Mouse (Mus musculus) limb, embryonic 12.5 days (tissue): ENCODE measurements around the gene Gm21822. TPM values are rescaled to one million over a fixed set of nuclear protein-coding genes. Genes with fewer than 3 reads are reported as not detected.
"Not testable (repeated sequence)": the region's sequence is repeated elsewhere in the genome, so short reads cannot be mapped to it uniquely, and the experiment has no call there.

Experiments
- ATAC-seq: fragments of 200-750 bp; cut with Nextera tagmentation; 2 replicates; pipeline ENCODE4 v1.8.0; 2017; ENCODE audit warnings: low read depth, moderate TSS enrichment; ENCODE audit not compliant: insufficient number of reproducible peaks, insufficient read depth, low FRiP score, low TSS enrichment
- H3K27ac ChIP-seq: fragments of 300-500 bp; sonication (generic); 2 replicates; pipeline ENCODE4 v1.5.1; 2016; ENCODE audit warnings: mild to moderate bottlenecking, moderate library complexity
- H3K27me3 ChIP-seq: fragments of 300-500 bp; sonication (generic); 2 replicates; pipeline ENCODE4 v1.6.1; 2016; ENCODE audit warnings: mild to moderate bottlenecking, moderate library complexity
- H3K36me3 ChIP-seq: fragments of 300-500 bp; sonication (generic); 2 replicates; pipeline ENCODE4 v1.6.1; 2016; ENCODE audit warnings: mild to moderate bottlenecking, moderate library complexity
- H3K4me1 ChIP-seq: fragments of 300-500 bp; sonication (generic); replicated peaks from 2 replicates; pipeline ENCODE4 v1.6.1; 2016
- H3K4me2 ChIP-seq: fragments of 300-500 bp; sonication (generic); 2 replicates; pipeline ENCODE4 v1.6.1; 2016; ENCODE audit warnings: mild to moderate bottlenecking, moderate library complexity
- H3K4me3 ChIP-seq: fragments of 300-500 bp; sonication (generic); replicated peaks from 2 replicates; pipeline ENCODE4 v1.5.1; 2016; ENCODE audit warnings: mild to moderate bottlenecking
- H3K9ac ChIP-seq: fragments of 300-500 bp; sonication (generic); replicated peaks from 2 replicates; pipeline ENCODE4 v1.6.1; 2016; ENCODE audit warnings: mild to moderate bottlenecking, moderate library complexity
- H3K9me3 ChIP-seq: fragments of 300-500 bp; sonication (generic); 2 replicates; pipeline ENCODE4 v1.6.1; 2016; ENCODE audit warnings: mild to moderate bottlenecking, moderate library complexity
- WGBS: fragments of 180-500 bp; shearing (Covaris S2); methylation state at CpG from one replicate; pipeline ENCODE4 v1.1.7; 2016; 5-methylcytosine and 5-hydroxymethylcytosine counted together
- polyA plus RNA-seq: library from polyadenylated mRNA; unstranded; fragments of >200 nt; fragmentation: Nextera tagmentation; extraction: Ambion mirVana; gene quantifications from 2 replicates; pipeline ENCODE4 v1.2.1, GENCODE M21; 2016

Gm21822 gene
- not detected in 2 replicates for polyA plus RNA-seq

DNA sequence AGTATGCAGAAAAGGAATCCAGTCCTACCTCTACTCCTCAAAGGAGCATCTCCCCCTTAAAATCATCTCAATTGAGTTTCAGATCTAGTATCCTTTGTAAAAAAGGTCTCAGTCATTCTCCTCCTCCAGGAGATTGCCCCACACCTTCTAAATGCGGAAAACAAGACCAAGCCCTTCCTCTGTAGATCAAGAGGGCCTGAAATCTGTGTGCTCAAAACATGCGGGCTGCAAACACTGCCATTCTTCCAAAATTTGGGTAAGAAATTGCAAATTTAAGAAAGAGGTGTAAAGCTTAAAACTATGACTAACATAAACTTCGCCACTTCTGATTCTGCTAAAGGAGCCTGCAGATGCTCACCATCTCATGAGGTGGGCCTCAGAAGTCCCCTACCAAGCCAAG, at the start of gene Gm21822:
TSS of gene Gm21822 (plus strand) at position 301 of the 400 bp plus-strand sequence.
- H3K4me1 ChIP-seq, H3K4me3 ChIP-seq, ATAC-seq, H3K9ac ChIP-seq, H3K27ac ChIP-seq, H3K9me3 ChIP-seq, H3K27me3 ChIP-seq, H3K4me2 ChIP-seq, H3K36me3 ChIP-seq: not testable (repeated sequence)
- no CpG with 5 or more reads among the region's 3 CpGs for WGBS
